Mouse (Mus musculus) cerebellum, adult 9-11 months (tissue): ENCODE data around the gene Mgll.

Experiments
- DNase-seq: peaks from one replicate; pipeline ENCODE4 v3.0.0; 2022

The Mgll gene

GRCm38 (mm10) chr6:88776336-88776923 lies 52.2 kb downstream of the Mgll start:
- no peak for DNase-seq

GRCm38 (mm10) chr6:88776964-88777363 lies 52.8 kb downstream of the Mgll start:
- DNase-seq = no peak

- DNase-seq = no peak
Measured at GRCm38 (mm10) chr6:88778047-88778688, 54.0 kb downstream of the Mgll start.

- no peak for DNase-seq
Measured at GRCm38 (mm10) chr6:88779755-88780154, 55.5 kb downstream of the Mgll start.

- DNase-seq = peak; percentile 62
Measured at GRCm38 (mm10) chr6:88781919-88782318, 57.7 kb downstream of the Mgll start.

- no peak for DNase-seq
Measured at GRCm38 (mm10) chr6:88782981-88783397, 58.8 kb downstream of the Mgll start.

- DNase-seq = peak; percentile 89
Measured at GRCm38 (mm10) chr6:88784691-88785173, 60.5 kb downstream of the Mgll start.

GRCm38 (mm10) chr6:88785331-88785730 lies 61.1 kb downstream of the Mgll start:
- DNase-seq = peak; percentile 65

- peak; percentile 69 for DNase-seq
Measured at GRCm38 (mm10) chr6:88785781-88786542, 61.8 kb downstream of the Mgll start.

- peak; percentile 94 for DNase-seq
Measured at GRCm38 (mm10) chr6:88786732-88787445, 62.7 kb downstream of the Mgll start.

GRCm38 (mm10) chr6:88787496-88787895 lies 63.3 kb downstream of the Mgll start:
- peak; percentile 79 for DNase-seq

- DNase-seq = peak; percentile 71
Measured at GRCm38 (mm10) chr6:88788219-88788618, 64.0 kb downstream of the Mgll start.

GRCm38 (mm10) chr6:88791299-88791698 lies 67.1 kb downstream of the Mgll start:
- no peak for DNase-seq

- peak; percentile 65 for DNase-seq
Measured at GRCm38 (mm10) chr6:88792147-88792691, 68.0 kb downstream of the Mgll start.

- no peak for DNase-seq
Measured at GRCm38 (mm10) chr6:88793243-88793642, 69.0 kb downstream of the Mgll start.

- no peak for DNase-seq
Measured at GRCm38 (mm10) chr6:88793872-88794271, 69.7 kb downstream of the Mgll start.

- peak; percentile 73 for DNase-seq
Measured at GRCm38 (mm10) chr6:88794561-88794971, 70.4 kb downstream of the Mgll start.

GRCm38 (mm10) chr6:88800191-88800590 lies 76.0 kb downstream of the Mgll start:
- DNase-seq = peak; percentile 63

GRCm38 (mm10) chr6:88800735-88801134 lies 76.5 kb downstream of the Mgll start:
- peak; percentile 98 for DNase-seq

GRCm38 (mm10) chr6:88803051-88803450 lies 78.8 kb downstream of the Mgll start:
- no peak for DNase-seq

GRCm38 (mm10) chr6:88803957-88804695 lies 79.9 kb downstream of the Mgll start:
- no peak for DNase-seq

- DNase-seq = no peak
Measured at GRCm38 (mm10) chr6:88804966-88805577, 80.9 kb downstream of the Mgll start.
